Mouse (Mus musculus) forebrain, embryonic 16.5 days (tissue): ENCODE data around the gene Arhgap9. TPM values are rescaled to one million over a fixed set of nuclear protein-coding genes. Genes with fewer than 3 reads are reported as not detected.

Experiments used
- ATAC-seq: fragments of 200-750 bp; cut with Nextera tagmentation; 2 replicates; pipeline ENCODE4 v1.8.0; 2017; ENCODE audit warnings: mild to moderate bottlenecking, moderate library complexity
- H3K27ac ChIP-seq: fragments of 300-500 bp; sonication (generic); 2 replicates; pipeline ENCODE4 v1.5.1; 2014; ENCODE audit warnings: low read length, control low read depth
- H3K27me3 ChIP-seq: fragments of 300-500 bp; sonication (generic); replicated peaks from 2 replicates; pipeline ENCODE4 v1.6.1; 2014; ENCODE audit warnings: low read length; ENCODE audit not compliant: control insufficient read depth, insufficient read depth
- H3K36me3 ChIP-seq: fragments of 300-500 bp; sonication (generic); 2 replicates; pipeline ENCODE4 v1.6.1; 2014; ENCODE audit not compliant: control insufficient read depth, insufficient read depth
- H3K4me1 ChIP-seq: fragments of 300-500 bp; sonication (generic); replicated peaks from 2 replicates; pipeline ENCODE4 v1.6.1; 2014; ENCODE audit warnings: low read length; ENCODE audit not compliant: control insufficient read depth, insufficient read depth
- H3K4me2 ChIP-seq: fragments of 300-500 bp; sonication (generic); 2 replicates; pipeline ENCODE4 v1.6.1; 2014; ENCODE audit warnings: mild to moderate bottlenecking, low read length, control low read depth
- H3K4me3 ChIP-seq: fragments of 300-500 bp; sonication (generic); replicated peaks from 2 replicates; pipeline ENCODE4 v1.5.1; 2014; ENCODE audit warnings: mild to moderate bottlenecking, low read length, control low read depth
- H3K9ac ChIP-seq: fragments of 300-500 bp; sonication (generic); replicated peaks from 2 replicates; pipeline ENCODE4 v1.6.1; 2014; ENCODE audit warnings: low read depth, low read length, control low read depth
- H3K9me3 ChIP-seq: fragments of 300-500 bp; sonication (generic); 2 replicates; pipeline ENCODE4 v1.6.1; 2016; ENCODE audit warnings: low read length; ENCODE audit not compliant: control insufficient read depth
- WGBS: fragments of 180-500 bp; shearing (Covaris S2); extraction: QIAGEN DNeasy Blood & Tissue Kit; methylation state at CpG from one replicate; pipeline ENCODE4 v1.1.7; 2014; 5-methylcytosine and 5-hydroxymethylcytosine counted together
- polyA plus RNA-seq: library from polyadenylated mRNA; unstranded; fragments of >200 nt; fragmentation: Nextera tagmentation; extraction: Ambion mirVana; gene quantifications from 2 replicates; pipeline ENCODE4 v1.2.1, GENCODE M21; 2015

Gene Arhgap9
- polyA plus RNA-seq, 1 experiment from 2014 or later: 0.49 TPM

DNA sequence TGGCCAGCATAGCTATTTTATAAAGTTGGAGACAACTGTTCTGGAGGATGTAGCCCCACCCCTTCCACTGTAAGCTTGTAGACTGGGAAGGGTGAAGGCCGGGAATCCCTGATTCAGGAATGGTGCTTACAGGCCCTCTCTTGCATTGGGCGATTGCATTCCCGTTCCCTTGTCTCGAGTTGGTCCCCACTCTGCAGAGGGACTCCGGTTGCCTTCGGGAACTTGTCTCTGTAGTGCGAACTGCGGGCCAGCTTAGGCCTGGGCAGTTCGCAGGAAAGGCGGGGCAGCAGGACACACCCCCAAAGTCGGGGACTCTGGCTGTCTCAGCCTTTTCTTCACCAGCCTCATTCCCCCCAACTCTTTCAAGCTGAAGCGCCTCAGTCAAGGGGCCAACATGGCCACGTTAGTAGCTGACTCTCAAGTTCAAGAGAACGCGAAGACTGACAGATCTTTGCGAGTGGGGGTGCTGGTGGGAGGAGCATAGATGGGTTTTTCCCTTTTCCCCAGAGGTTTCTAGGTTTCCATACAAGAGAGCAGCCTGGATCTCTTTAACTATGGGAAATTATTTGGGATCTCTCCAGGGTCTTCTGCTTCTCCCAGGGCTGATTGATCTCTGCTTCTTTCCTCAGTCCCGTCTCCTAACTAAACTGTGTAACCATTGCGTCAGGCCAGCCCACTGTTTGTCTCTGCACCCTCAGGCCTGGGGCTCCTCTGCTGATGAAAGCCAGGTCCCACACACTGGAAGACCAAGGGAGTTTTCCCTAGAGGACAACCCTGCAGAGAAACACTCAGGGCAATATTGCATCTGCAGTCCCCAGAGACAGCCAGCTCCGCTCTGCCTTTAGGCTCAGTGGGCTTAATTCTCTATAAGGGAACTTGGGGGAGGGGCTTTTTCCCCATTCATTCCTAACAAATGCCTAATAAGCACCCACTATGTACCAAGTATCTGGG, 30.6 kb upstream of the Arhgap9 start:
- Histone ChIP-seq H3K36me3 (peaks cover 11% of the 10 kb centered on the region), H3K9ac (peak overlapping the region; percentile 62), H3K4me1 (peaks cover 45% of the 10 kb centered on the region), H3K4me3 (peak overlapping the region; percentile 61), H3K27me3 (no peaks in the 10 kb centered on the region), H3K27ac (peak overlapping the region; percentile 97), H3K4me2 (peak overlapping the region; percentile 72), H3K9me3 (no peaks in the 10 kb centered on the region)
- WGBS: 2% methylated on average over 19 of the region's 19 CpGs
- ATAC-seq: peak; percentile 43

DNA sequence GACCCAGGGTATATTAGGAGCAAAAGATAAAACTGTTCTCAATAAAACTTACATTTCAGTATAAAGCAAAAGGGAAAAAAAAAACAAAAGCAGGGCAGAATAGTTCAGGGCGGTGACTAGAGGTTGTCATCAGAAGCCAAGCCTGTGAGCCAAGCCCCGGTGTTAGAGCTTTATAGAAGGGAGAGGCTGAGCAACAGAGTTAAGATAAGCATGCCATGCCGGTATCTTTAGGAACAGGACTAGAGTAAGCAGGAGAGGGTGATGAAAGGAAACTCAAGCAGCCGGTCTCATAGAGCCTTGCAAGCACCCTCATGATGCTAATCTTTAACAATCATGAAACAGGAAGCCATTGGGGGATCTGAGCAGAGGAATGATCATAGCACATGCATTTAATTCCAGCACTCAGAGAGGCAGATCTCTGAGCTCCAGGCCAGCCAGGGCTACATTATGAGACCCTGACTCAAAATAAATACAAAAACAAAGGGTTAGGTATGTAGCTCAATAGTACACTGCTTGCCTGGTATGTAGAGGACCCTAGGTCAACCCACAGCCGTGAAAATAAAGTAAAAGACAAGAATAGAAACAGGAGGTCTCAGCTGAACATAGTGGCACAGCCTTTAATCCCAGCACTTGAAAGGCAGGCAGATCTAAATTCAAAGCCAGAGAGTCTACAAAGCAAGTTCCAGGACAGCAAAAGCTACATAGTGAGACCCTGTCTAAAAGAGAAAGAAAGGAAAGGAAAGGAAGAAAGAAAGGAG, 29.7 kb upstream of the Arhgap9 start:
- peaks cover 16% of the 10 kb centered on the region for H3K36me3 ChIP-seq
- peak overlapping the region; percentile 61 for H3K4me3 ChIP-seq
- H3K4me1 ChIP-seq: peaks cover 37% of the 10 kb centered on the region
- peak overlapping the region; percentile 72 for H3K4me2 ChIP-seq
- whole genome bisulfite sequencing: 49% methylated on average over 5 of the region's 5 CpGs
- ATAC-seq: no peak
- H3K27me3 ChIP-seq: no peaks in the 10 kb centered on the region
- peak overlapping the region; percentile 62 for H3K9ac ChIP-seq
- H3K27ac ChIP-seq: no peak overlapping the region
- H3K9me3 ChIP-seq: no peaks in the 10 kb centered on the region

DNA sequence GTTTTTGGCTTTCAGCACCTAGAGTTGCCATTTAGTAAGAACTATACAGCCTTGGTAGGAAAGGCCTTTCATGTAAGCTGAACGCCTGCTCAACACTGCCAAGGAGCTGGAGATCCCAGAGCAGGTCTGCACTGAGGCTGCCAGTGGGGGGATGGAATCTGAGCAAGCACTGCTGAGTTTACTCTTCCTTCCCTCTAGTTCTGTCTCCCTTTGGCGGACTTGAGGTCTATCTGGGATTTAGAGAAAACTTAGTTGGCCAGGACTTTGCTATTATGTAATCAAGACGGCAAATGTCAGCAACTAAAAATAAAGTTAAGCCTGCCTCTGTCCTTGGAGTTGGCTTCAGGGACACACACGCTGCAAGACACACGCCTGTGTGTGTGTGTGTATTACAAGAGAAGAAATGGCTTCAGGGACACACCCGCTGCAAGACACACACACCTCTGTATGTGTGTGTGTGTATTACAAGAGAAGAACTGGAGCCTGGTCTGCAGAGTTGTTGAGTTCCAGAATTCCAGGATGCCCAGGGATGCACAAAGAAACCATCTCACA, 28.7 kb upstream of the Arhgap9 start:
- Histone ChIP-seq H3K4me1 (peaks cover 27% of the 10 kb centered on the region), H3K36me3 (peaks cover 16% of the 10 kb centered on the region), H3K27ac (no peak overlapping the region), H3K9me3 (no peaks in the 10 kb centered on the region), H3K9ac (no peak overlapping the region), H3K4me2 (no peak overlapping the region), H3K4me3 (no peak overlapping the region), H3K27me3 (no peaks in the 10 kb centered on the region)
- ATAC-seq: no peak
- WGBS: 86% methylated on average over 6 of the region's 6 CpGs

DNA sequence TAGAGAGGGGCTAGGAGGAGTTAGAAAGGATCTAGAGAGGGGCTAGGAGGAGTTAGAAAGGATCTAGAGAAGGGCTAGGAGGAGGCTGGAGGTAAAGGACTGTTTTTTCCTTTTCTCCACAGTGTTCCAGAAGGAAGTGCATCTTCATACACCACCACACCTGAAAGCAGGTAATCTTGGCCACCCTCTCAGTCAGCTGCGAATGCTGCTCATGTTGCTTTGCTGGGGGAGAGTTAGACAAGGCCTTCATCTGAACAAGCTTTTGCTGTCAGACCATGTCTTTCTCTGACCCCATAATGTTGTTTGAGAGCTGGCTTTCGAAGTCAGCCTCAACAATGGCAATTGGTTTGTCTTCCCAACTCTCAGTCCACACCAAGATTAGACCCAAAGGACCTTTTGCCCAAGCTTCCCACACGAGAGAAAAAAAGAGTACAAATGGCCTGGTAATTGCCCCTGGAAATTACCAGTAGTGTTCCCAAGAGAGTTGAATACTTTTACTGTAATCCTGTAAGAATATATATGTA, 28.1 kb upstream of the Arhgap9 start:
- no peak for ATAC-seq
- H3K27me3 ChIP-seq: no peaks in the 10 kb centered on the region
- H3K4me1 ChIP-seq: peaks cover 25% of the 10 kb centered on the region
- 85% methylated on average over 3 of the region's 3 CpGs for WGBS
- no peak overlapping the region for H3K9ac ChIP-seq
- no peak overlapping the region for H3K4me3 ChIP-seq
- no peak overlapping the region for H3K27ac ChIP-seq
- H3K36me3 ChIP-seq: peaks cover 16% of the 10 kb centered on the region
- H3K9me3 ChIP-seq: no peaks in the 10 kb centered on the region
- H3K4me2 ChIP-seq: no peak overlapping the region

DNA sequence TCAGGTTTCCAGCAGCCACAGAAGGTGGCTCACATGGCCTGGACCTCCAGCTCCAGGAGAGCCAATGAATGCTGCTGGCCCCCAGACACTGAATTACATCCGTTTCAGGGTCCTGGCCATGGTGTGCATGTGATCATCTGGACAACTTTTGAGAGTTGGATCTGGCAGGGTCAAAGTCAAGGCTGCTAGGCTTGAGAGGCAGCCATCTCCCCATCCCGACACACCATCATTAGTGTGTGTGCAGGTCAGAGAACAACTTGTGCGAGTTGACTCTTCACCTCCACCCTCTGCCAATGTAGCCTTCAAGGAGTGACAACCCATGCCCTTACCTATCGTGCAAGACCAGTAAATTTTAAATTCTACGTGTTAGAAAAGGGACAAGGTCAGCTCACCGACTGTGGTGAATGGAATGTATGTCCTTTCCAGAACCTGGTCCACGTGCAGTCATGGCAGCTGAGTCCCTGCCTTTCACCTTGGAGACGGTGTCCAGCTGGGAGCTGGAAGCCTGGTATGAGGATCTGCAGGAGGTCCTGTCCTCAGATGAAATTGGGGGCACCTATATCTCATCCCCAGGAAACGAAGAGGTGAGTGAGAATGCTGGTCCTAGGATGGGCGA, 26.8 kb upstream of the Arhgap9 start:
- no peak overlapping the region for H3K9ac ChIP-seq
- H3K36me3 ChIP-seq: peaks cover 22% of the 10 kb centered on the region
- no peak for ATAC-seq
- no peak overlapping the region for H3K4me2 ChIP-seq
- no peak overlapping the region for H3K27ac ChIP-seq
- H3K4me3 ChIP-seq: no peak overlapping the region
- peaks cover 17% of the 10 kb centered on the region for H3K4me1 ChIP-seq
- no peaks in the 10 kb centered on the region for H3K9me3 ChIP-seq
- H3K27me3 ChIP-seq: no peaks in the 10 kb centered on the region
- 94% methylated on average over 10 of the region's 10 CpGs for WGBS

DNA sequence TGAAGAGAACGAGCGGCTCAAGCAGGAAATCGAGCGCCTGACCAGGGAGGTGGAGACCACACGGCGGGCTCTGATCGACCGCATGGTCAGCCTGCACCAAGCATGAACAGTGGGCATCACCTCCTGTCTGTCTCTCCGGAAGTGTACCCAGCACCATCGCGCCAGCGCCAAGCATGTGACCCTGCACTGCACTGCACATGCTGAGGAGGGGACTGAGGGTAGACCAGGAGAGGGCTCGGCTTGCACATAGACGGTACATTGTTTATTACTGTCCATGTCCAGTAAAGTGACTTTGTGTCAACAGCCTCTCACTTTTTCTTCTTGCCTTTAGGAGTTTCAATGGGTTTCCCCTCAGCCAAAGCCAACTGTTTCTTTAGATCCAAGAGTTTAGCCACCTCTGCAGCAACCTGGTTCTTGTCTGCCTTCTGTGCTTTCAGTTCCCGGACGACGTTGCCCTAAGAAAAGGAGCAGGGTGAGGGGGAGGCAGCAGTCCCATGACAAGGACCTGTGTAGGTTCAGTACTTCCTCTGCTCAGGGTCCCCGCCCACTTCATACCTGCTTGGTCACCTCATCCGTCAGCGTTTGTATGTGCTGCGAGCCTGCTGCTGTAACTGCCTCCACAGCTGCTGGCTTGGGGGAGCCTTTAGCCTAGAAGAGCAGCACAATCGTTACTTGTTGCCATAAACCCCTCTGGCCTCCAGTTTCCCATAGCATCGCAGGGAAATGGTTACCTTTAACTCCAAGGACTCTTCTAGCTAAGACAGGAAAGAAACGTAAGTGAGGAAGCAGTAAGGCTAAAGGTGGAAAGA, 25.6 kb upstream of the Arhgap9 start:
- no peak overlapping the region for H3K4me2 ChIP-seq
- H3K4me1 ChIP-seq: peaks cover 14% of the 10 kb centered on the region
- H3K4me3 ChIP-seq: no peak overlapping the region
- 94% methylated on average over 24 of the region's 24 CpGs for WGBS
- ATAC-seq: no peak
- no peak overlapping the region for H3K27ac ChIP-seq
- no peaks in the 10 kb centered on the region for H3K9me3 ChIP-seq
- no peak overlapping the region for H3K9ac ChIP-seq
- no peaks in the 10 kb centered on the region for H3K27me3 ChIP-seq
- peaks cover 31% of the 10 kb centered on the region for H3K36me3 ChIP-seq

DNA sequence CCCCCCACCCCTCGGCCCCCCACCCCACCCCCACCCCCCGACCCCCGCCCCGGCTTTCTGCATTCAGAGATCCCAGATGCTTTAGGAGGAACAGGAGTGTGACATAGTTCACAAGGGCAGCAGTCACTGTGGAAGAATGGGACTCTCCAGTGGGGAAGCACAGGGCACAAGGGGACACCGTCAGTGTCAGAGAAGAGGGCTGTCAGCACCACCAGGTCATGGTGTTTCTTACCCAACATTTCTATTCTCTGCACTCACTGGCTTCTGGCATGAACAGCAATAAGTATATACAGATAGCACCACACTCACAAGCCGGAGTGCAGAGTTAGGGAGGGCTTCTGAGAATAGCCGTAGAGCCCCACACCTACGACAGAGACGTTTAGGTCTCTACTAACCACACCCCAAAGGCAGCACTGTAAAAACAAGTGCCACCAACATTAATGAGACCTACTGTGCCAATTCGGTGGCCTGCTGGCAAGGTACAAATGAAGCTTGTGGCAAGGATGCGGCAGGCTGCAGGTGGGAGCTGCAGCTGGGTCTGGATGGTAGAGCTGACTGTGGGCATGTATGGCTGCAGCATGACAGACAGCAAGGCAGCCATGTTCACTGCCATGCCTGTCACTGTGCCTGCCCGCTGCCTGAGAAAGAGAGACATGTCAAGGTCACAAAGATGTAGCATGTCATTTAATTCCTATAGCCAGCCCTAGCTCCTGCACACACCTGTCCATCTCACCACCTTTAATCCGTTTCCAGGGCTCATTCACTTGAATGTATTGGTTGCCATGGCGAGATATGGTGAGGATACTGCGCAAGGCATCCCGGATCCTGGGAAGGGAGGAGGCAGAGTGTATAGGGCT, 24.5 kb upstream of the Arhgap9 start:
- Histone ChIP-seq H3K27me3 (no peaks in the 10 kb centered on the region), H3K4me3 (no peak overlapping the region), H3K27ac (no peak overlapping the region), H3K36me3 (peaks cover 39% of the 10 kb centered on the region), H3K4me2 (no peak overlapping the region), H3K9me3 (no peaks in the 10 kb centered on the region), H3K4me1 (peaks cover 3% of the 10 kb centered on the region), H3K9ac (no peak overlapping the region)
- 89% methylated on average over 16 of the region's 16 CpGs for WGBS
- no peak for ATAC-seq

DNA sequence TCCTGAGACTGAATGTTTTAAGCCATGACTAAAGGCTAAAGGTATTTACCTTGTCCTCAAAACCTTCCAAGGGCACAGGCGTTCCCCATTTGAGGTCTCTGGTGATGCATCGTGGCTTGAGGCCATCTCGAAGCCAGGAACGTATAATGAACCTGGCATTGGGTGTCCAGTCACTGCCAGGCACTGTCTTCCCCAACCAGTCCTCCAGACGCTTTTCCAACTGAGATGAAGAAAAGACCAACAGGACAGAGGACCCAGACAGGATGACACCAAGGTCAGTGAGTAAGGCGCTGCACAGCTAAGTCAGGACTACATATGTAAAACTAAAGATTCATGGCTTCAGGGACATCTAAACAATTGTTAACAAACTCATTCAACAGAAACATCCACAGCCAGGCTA, 21.4 kb upstream of the Arhgap9 start:
- Histone ChIP-seq H3K9ac (no peak overlapping the region), H3K27me3 (no peaks in the 10 kb centered on the region), H3K4me1 (no peaks in the 10 kb centered on the region), H3K36me3 (peaks cover 59% of the 10 kb centered on the region), H3K27ac (no peak overlapping the region), H3K4me2 (no peak overlapping the region), H3K4me3 (no peak overlapping the region), H3K9me3 (no peaks in the 10 kb centered on the region)
- ATAC-seq: no peak
- 95% methylated on average over 6 of the region's 6 CpGs for WGBS
